Mouse (Mus musculus): Measurements from ENCODE around the gene St8sia4. TPM values are rescaled to one million over a fixed set of nuclear protein-coding genes. Genes with fewer than 3 reads are reported as not detected.
A peak's percentile ranks its signal among the peaks of the same experiment; 100 is the strongest.

St8sia4 gene
- 6.4 and 7.2 TPM in 2 replicates for polyA plus RNA-seq (2016; fragmentation: Nextera tagmentation; extraction: Ambion mirVana)

DNA sequence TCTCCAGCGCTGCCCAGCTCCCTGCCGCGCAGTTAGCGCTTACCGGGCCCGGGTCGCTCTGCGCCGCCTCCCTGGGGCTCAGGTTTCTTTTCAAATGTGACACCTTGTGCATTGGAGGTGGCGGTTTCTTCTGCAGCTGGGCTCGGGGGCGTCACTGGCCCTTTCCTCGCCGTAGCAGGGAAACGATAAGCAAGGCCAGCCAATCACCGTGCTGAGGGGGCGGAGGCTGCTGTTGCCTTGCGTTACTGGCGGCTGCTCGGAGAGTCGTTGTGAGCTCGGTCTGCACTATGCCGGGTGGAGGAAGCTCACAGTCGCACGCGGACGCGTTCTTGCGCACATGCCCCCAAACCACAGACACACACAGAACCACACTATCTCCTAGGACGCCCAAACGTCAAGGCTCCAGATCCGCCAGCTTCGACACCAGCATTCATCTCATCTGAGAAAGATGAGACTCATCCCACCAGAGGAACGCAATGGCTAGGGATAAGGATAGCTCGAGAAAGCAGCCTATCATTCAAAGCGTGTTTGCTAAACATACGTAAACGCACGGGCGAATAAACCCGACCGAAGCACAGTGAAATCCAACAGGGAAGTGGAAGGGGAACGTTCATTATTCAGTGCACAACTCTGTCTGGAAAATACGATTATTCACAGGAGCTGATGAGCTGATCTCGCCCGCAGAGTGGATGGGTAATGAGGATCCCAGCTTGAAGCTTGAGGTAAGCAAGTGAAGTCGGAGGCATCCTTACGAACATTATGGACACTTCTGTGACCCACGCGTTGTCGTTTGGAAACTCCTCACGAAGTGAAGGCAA, at the start of gene St8sia4:
Gene St8sia4, minus strand, starts transcription at position 137 of the 818 bp plus-strand sequence.
- Histone ChIP-seq H3K9me3 (no peaks in the 10 kb centered on the region), H3K27ac (replicated peaks) (peak within 1 kb of the TSS; percentile 80), H3K4me3 (peak within 1 kb of the TSS; percentile 66), H3K4me1 (peaks cover 23% of the 10 kb centered on the region), H3K36me3 (replicated peaks) (no peaks in the 10 kb centered on the region), H3K27me3 (replicated peaks; ENCODE audit: low read depth, poor library complexity, severe bottlenecking) (peaks cover 31% of the 10 kb centered on the region)
- WGBS = under 1% methylated on average over 52 of the region's 52 CpGs
- DNase-seq (ENCODE audit: low spot score) = peak; percentile 91

DNA sequence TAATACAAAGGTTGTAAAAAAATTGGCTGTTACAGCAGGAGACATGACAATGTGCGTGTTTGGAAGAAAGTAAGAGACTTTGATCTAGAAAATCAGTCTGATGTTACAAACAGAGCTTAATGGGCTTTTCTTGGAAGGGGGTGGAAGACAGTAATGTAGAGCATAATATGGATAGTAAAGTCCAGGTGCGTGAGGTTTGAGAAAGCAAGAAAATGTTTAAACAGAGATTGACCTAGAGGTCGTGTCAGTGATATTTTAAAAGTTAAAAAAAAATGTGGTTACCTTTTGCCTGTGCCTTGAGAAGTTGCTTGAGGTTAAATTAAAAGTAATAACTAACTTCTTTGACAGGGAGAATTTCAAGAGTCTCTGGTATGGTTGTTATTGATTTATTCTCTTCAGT, 41.8 kb upstream of the St8sia4 start:
- no peaks in the 10 kb centered on the region for H3K4me1 ChIP-seq
- DNase-seq (ENCODE audit: low spot score) = no peak
- no peaks in the 10 kb centered on the region for H3K27me3 ChIP-seq (replicated peaks; ENCODE audit: low read depth, poor library complexity, severe bottlenecking)
- 77% methylated on average over 3 of the region's 3 CpGs for WGBS
- no peak overlapping the region for H3K4me3 ChIP-seq
- H3K36me3 ChIP-seq (replicated peaks) = no peaks in the 10 kb centered on the region
- no peak overlapping the region for H3K27ac ChIP-seq (replicated peaks)
- no peaks in the 10 kb centered on the region for H3K9me3 ChIP-seq

DNA sequence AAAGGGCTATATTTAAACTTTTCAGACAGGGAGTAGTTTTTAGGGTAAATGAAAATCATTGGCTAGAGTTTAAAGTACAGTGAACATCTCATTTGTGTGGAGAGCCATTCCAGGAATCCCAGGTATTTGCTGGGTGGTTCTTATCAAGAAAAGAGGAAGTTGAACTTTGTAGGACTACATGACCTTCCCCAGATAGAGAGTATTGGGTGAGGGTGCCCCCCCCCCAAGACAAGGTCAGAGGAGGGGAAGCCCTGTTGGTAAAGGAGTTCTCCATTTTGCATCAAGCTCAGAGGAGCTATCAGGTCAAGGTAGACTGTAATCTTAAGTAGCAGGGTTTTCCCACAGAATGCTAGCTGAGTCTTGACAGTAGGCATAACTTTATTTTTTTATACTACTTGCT, 32.5 kb upstream of the St8sia4 start:
- no peaks in the 10 kb centered on the region for H3K27me3 ChIP-seq (replicated peaks; ENCODE audit: low read depth, poor library complexity, severe bottlenecking)
- no peak for DNase-seq (ENCODE audit: low spot score)
- no peaks in the 10 kb centered on the region for H3K9me3 ChIP-seq
- H3K36me3 ChIP-seq (replicated peaks) = no peaks in the 10 kb centered on the region
- H3K4me1 ChIP-seq = no peaks in the 10 kb centered on the region
- H3K4me3 ChIP-seq = no peak overlapping the region
- H3K27ac ChIP-seq (replicated peaks) = no peak overlapping the region

DNA sequence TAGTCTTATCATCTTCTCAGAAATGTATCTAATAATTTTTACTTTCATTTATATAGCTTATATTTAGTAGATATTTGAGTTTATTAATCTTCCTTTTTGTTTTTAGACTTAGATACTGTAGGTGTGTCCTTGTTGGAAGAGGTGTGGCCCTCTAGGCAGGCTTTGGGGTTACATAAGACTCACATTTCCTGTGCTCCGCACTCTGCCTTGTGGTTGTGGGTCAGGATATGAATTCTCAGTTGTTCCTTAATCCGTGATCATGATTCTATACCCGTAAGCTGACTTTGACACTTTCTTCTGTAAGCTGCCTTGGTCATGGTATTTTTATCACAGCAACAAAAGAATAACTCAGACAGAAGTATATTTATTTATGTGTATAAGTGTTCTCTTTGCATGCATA, 6.7 kb upstream of the St8sia4 start:
- Histone ChIP-seq H3K27ac (replicated peaks) (no peak overlapping the region), H3K27me3 (replicated peaks; ENCODE audit: low read depth, poor library complexity, severe bottlenecking) (no peaks in the 10 kb centered on the region), H3K4me1 (no peaks in the 10 kb centered on the region), H3K9me3 (no peaks in the 10 kb centered on the region), H3K4me3 (no peak overlapping the region), H3K36me3 (replicated peaks) (no peaks in the 10 kb centered on the region)
- WGBS = 87% methylated on average over 3 of the region's 3 CpGs
- no peak for DNase-seq (ENCODE audit: low spot score)

DNA sequence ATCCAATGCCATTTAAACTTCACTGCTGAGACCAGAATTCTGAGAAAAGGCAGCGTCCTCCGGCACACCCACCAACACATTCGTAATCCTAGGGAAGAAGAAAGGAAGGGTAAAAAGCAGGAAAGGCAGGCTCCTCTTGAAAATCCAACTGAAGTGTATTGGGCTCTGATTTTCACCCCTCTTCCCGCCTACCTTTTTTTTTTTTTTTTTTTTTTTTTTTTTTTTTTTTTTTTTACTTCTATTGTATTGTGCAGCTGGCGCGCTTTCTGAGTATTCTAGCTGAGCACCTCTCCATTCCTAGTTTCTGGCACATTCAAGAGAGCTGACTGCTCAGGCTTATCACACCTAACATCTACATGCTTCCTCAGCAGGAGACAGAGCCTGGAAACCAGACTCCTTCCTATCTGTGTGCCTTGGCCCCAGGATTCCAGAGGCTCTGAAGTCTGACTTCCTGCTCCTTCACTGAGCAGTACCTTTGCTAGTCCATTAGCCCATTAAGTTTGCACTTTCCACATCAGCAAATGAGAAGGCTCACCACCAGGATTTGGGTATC, 958 bp upstream of the St8sia4 start:
- Histone ChIP-seq H3K4me1 (peaks cover 23% of the 10 kb centered on the region), H3K4me3 (peak overlapping the region; percentile 66), H3K27ac (replicated peaks) (peak overlapping the region; percentile 80; the same call in 1 of the 2 replicates), H3K27me3 (replicated peaks; ENCODE audit: low read depth, poor library complexity, severe bottlenecking) (peaks cover 31% of the 10 kb centered on the region), H3K9me3 (no peaks in the 10 kb centered on the region), H3K36me3 (replicated peaks) (no peaks in the 10 kb centered on the region)
- DNase-seq (ENCODE audit: low spot score) = peak; percentile 26
- WGBS = 6% methylated on average over 6 of the region's 6 CpGs

DNA sequence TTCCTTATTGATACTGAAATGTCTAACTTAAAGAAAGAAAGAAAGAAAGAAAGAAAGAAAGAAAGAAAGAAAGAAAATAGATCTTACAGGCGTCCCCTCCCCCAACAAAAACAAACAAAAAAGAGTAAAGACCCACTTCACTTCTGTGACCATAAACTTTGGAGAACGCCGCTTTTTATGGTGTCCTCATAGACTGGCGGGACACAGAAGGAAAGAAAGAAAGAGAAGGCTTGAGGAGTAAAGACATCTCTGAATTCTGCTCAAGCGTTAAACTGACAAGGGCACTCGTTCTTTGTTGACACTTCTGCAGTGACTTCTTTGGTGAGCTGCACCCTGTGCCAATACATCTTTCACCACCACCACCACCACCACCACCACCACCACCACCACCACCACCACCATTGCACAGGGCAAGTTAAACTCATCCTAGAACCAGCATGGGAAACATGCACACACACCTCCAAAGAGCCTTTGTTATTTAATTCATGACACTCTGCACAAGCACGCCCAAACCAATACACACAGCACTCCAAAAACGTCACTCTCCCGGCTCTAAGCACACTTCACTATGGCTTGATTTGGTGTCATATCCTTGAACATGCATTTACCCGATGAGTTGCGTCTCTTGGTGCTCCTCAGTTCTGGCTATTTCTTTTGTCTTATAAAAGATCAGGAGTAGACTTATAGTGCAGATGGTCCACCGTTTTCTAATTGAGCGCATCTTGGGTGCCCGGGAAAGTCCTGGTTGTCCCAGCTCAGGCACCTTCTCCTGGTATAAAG, 640 bp downstream of the St8sia4 start:
- peak; percentile 31 for DNase-seq (ENCODE audit: low spot score)

DNA sequence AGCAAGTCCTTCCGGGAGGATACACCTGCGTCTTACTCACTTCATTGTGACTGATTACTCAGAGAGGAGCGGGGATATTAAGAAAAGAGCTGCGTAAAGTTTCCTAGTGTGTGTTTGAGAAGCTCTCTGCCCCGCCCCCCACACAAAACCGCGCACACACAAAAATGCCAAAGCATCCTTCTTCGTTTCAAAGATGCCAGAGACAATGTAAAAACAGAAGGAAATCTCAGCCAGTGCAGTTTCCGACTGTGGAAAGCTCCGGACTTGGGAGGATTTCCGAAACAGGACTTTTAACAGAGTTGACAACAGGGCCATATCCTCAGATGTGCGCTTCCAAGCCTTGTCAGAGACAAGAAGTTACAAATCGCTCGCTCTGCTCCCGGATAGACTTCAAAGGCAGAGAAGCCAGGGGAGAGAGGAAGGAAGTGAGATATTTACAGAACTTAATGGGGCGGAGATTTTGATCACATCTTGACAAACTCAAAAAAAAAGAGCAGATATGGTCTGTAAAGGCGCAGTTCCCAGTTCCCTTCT, 1.4 kb downstream of the St8sia4 start:
- WGBS = 2% methylated on average over 17 of the region's 17 CpGs
- peak; percentile 47 for DNase-seq (ENCODE audit: low spot score)
- peak overlapping the region; percentile 58 for H3K27ac ChIP-seq (replicated peaks)
- H3K4me1 ChIP-seq = peaks cover 23% of the 10 kb centered on the region
- H3K36me3 ChIP-seq (replicated peaks) = no peaks in the 10 kb centered on the region
- H3K27me3 ChIP-seq (replicated peaks; ENCODE audit: low read depth, poor library complexity, severe bottlenecking) = peaks cover 31% of the 10 kb centered on the region
- H3K9me3 ChIP-seq = no peaks in the 10 kb centered on the region
- H3K4me3 ChIP-seq = peak overlapping the region; percentile 66

More for the DNA sequence above, 640 bp downstream of the St8sia4 start:
- peaks cover 23% of the 10 kb centered on the region for H3K4me1 ChIP-seq
- H3K9me3 ChIP-seq = no peaks in the 10 kb centered on the region
- peaks cover 31% of the 10 kb centered on the region for H3K27me3 ChIP-seq (replicated peaks; ENCODE audit: low read depth, poor library complexity, severe bottlenecking)
- no peaks in the 10 kb centered on the region for H3K36me3 ChIP-seq (replicated peaks)
- peak overlapping the region; percentile 80 for H3K27ac ChIP-seq (replicated peaks)
- 2% methylated on average over 14 of the region's 14 CpGs for WGBS
- H3K4me3 ChIP-seq = peak overlapping the region; percentile 66

DNA sequence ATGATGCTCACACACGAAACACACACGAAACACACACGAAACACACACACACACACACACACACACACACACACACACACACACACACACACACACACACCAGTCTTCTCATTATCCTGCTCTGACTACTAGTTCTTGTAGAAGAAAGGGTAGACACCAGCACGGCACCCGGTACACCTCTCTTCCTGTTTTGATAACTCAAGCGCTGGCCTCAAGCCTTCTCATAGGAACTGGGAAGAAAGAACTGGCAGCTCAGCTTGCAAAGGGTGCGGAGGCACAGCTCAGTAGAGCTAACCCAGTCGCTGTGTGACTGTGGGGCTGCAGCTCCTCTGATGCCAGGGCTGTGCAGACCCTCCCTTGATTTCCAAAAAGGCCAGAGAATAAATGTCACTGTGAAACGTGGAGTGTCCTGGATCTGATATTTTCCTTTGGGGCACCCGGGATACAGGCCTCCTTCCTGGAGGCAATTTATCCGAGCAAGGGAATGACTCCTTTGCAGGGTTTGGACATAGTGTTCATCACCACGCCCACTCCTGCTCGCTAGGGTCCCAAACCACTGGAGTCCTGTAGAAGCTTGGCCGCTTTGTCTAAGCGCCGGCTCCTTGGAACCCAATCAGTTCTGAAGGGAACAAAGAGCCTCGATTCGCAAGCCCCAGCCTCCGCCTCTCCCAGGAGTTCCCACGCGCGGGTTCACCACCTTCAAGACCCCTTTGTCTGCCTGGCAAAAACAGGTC, 2.2 kb downstream of the St8sia4 start:
- peak overlapping the region; percentile 66 for H3K4me3 ChIP-seq
- no peaks in the 10 kb centered on the region for H3K9me3 ChIP-seq
- peak; percentile 34 for DNase-seq (ENCODE audit: low spot score)
- H3K36me3 ChIP-seq (replicated peaks) = no peaks in the 10 kb centered on the region
- WGBS = 11% methylated on average over 22 of the region's 22 CpGs
- H3K27me3 ChIP-seq (replicated peaks; ENCODE audit: low read depth, poor library complexity, severe bottlenecking) = peaks cover 31% of the 10 kb centered on the region
- H3K27ac ChIP-seq (replicated peaks) = peak overlapping the region; percentile 58
- peaks cover 23% of the 10 kb centered on the region for H3K4me1 ChIP-seq

DNA sequence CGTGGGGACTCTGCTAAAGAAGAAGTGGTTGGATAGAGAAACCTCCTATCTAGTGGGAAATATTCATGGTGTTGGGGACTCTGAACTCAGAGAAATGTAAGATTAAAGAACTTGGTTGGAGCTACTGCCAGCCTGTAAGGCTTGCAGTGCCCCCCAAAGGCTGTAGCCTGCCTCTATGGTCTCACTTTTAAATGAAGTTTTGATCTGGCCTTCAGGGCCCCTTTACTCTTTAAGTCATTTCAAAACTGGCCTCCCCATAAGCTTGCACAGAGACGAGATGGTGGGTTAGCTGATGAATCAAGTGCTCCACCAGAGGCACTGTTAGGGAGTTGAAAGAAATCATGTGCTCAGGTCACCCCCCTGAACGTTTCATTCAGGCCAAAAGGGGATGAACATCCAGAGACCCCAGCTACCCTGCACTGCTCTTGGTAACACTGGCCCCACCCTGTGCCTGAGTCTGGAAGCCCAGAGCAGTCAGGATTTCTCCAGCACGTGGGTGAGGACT, 3.0 kb downstream of the St8sia4 start:
- H3K4me3 ChIP-seq = peak overlapping the region; percentile 66

DNA sequence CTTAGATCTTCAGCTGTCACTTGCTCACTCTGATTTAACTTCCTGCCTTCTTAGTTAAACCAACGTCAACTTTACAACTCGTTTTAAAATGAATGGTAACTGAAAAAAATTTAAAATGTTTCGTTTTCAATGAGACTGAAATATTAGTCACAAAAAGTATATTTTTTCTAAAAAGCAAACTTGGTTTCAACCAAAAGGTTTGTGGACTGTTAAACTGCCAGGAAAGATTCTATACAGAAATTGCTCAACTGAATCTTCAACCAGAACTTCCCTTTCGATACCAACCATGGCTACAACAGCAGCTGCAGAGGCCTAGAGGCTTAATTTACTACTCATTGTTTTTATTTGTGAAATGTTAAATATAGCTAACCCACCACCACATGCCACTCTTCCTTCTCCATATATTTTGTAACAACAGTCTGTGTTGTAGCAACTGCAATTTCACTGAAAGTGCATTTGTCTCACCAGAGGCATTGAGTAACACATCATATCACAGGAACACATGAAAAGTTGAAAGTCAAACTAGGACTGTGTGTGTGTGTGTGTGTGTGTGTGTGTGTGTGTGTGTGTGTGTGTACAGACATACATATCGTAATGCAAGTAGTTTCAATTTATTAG, 10.2 kb downstream of the St8sia4 start:
- H3K36me3 ChIP-seq (replicated peaks) = no peaks in the 10 kb centered on the region
- H3K9me3 ChIP-seq = no peaks in the 10 kb centered on the region
- no peak overlapping the region for H3K4me3 ChIP-seq
- 80% methylated on average over 5 of the region's 5 CpGs for WGBS
- H3K27me3 ChIP-seq (replicated peaks; ENCODE audit: low read depth, poor library complexity, severe bottlenecking) = no peaks in the 10 kb centered on the region
- peaks cover 6% of the 10 kb centered on the region; the same call in 1 of the 2 replicates for H3K4me1 ChIP-seq
- H3K27ac ChIP-seq (replicated peaks) = no peak overlapping the region
- DNase-seq (ENCODE audit: low spot score) = no peak

More for the DNA sequence above, 3.0 kb downstream of the St8sia4 start:
- Histone ChIP-seq H3K27ac (replicated peaks) (no peak overlapping the region), H3K9me3 (no peaks in the 10 kb centered on the region), H3K36me3 (replicated peaks) (no peaks in the 10 kb centered on the region), H3K4me1 (peaks cover 23% of the 10 kb centered on the region), H3K27me3 (replicated peaks; ENCODE audit: low read depth, poor library complexity, severe bottlenecking) (peaks cover 31% of the 10 kb centered on the region)
- WGBS = 23% methylated on average over 4 of the region's 4 CpGs
- DNase-seq (ENCODE audit: low spot score) = peak; percentile 10

DNA sequence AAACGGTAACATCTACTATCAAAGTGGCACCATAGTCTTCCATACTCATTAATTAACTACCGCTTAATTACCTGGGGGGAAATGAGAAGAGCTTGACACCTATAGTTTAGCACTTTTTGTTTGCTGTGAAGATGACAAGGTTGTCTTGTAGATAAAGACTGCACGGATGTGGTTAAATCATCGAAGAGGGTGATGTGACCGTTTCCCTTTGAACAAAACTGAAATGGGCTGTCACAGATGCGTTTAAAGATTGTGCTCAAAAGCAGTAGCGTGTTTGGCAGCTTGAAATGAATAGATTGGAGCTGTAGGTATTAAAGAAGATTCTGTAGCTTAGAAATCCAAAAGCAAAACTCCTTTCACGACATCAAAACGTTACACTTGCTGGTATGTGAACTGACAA, 11.8 kb downstream of the St8sia4 start:
- WGBS = 83% methylated on average over 9 of the region's 9 CpGs
- Histone ChIP-seq H3K4me3 (no peak overlapping the region), H3K9me3 (no peaks in the 10 kb centered on the region), H3K36me3 (replicated peaks) (no peaks in the 10 kb centered on the region), H3K27ac (replicated peaks) (no peak overlapping the region), H3K27me3 (replicated peaks; ENCODE audit: low read depth, poor library complexity, severe bottlenecking) (no peaks in the 10 kb centered on the region), H3K4me1 (peaks cover 6% of the 10 kb centered on the region; the same call in 1 of the 2 replicates)
- no peak for DNase-seq (ENCODE audit: low spot score)

All from embryonic facial prominence, embryonic 10.5 days (tissue).